Mouse (Mus musculus): ENCODE measurements around the gene Eef1a1. TPM values are rescaled to one million over a fixed set of nuclear protein-coding genes. Genes with fewer than 3 reads are reported as not detected.

The Eef1a1 gene
- polyA plus RNA-seq (2015; fragmentation: Nextera tagmentation; extraction: Ambion mirVana): 1,954 and 2,041 TPM in 2 replicates

GRCm38 (mm10) chr9:78488890-78489420 is at the start of gene Eef1a1:
Gene Eef1a1 (minus strand): TSS chr9:78489151.
- WGBS: 2% methylated on average over 19 of the region's 20 CpGs
- ATAC-seq: 0 out of 2 replicates have a peak, but pooled peaks have one; percentile 20
- Histone ChIP-seq H3K36me3 (ENCODE audit: control insufficient read depth, insufficient read depth) (no peaks in the 10 kb centered on the region), H3K9ac (ENCODE audit: low read depth, low read length) (peak within 1 kb of the TSS; percentile 48), H3K9me3 (ENCODE audit: control insufficient read depth) (no peaks in the 10 kb centered on the region), H3K4me2 (replicated peaks; ENCODE audit: low read depth) (peak within 1 kb of the TSS; percentile 63), H3K27ac (ENCODE audit: low read depth, low read length) (peak within 1 kb of the TSS; percentile 30), H3K27me3 (replicated peaks; ENCODE audit: control insufficient read depth, insufficient read depth, low read length) (no peaks in the 10 kb centered on the region), H3K4me1 (replicated peaks; ENCODE audit: control insufficient read depth, insufficient read depth, low read length) (no peaks in the 10 kb centered on the region), H3K4me3 (ENCODE audit: low read depth, low read length) (peak within 1 kb of the TSS; percentile 36)
- TF ChIP-seq CTCF (IDR thresholded peaks at IDR 0.05; ENCODE audit: low read depth): no peak

GRCm38 (mm10) chr9:78538421-78538820 is 49.5 kb upstream of the Eef1a1 start:
- 60% methylated on average over 6 of the region's 6 CpGs for WGBS

GRCm38 (mm10) chr9:78537154-78537873 is 48.4 kb upstream of the Eef1a1 start:
- Histone ChIP-seq H3K9me3 (ENCODE audit: control insufficient read depth) (no peaks in the 10 kb centered on the region), H3K4me1 (replicated peaks; ENCODE audit: control insufficient read depth, insufficient read depth, low read length) (no peaks in the 10 kb centered on the region), H3K27ac (ENCODE audit: low read depth, low read length) (no peak overlapping the region), H3K9ac (ENCODE audit: low read depth, low read length) (no peak overlapping the region), H3K36me3 (ENCODE audit: control insufficient read depth, insufficient read depth) (peaks cover 12% of the 10 kb centered on the region), H3K4me3 (ENCODE audit: low read depth, low read length) (no peak overlapping the region), H3K27me3 (replicated peaks; ENCODE audit: control insufficient read depth, insufficient read depth, low read length) (no peaks in the 10 kb centered on the region), H3K4me2 (replicated peaks; ENCODE audit: low read depth) (no peak overlapping the region)
- no peak for ATAC-seq
- no peak for TF ChIP-seq CTCF (IDR thresholded peaks at IDR 0.05; ENCODE audit: low read depth)
- WGBS: 92% methylated on average over 9 of the region's 9 CpGs

More at GRCm38 (mm10) chr9:78538421-78538820, 49.5 kb upstream of the Eef1a1 start:
- Histone ChIP-seq H3K27me3 (replicated peaks; ENCODE audit: control insufficient read depth, insufficient read depth, low read length) (no peaks in the 10 kb centered on the region), H3K4me3 (ENCODE audit: low read depth, low read length) (no peak overlapping the region), H3K9me3 (ENCODE audit: control insufficient read depth) (no peaks in the 10 kb centered on the region), H3K27ac (ENCODE audit: low read depth, low read length) (no peak overlapping the region), H3K4me2 (replicated peaks; ENCODE audit: low read depth) (no peak overlapping the region), H3K9ac (ENCODE audit: low read depth, low read length) (no peak overlapping the region), H3K36me3 (ENCODE audit: control insufficient read depth, insufficient read depth) (peaks cover 12% of the 10 kb centered on the region), H3K4me1 (replicated peaks; ENCODE audit: control insufficient read depth, insufficient read depth, low read length) (no peaks in the 10 kb centered on the region)
- ATAC-seq: no peak
- no peak for TF ChIP-seq CTCF (IDR thresholded peaks at IDR 0.05; ENCODE audit: low read depth)

- Histone ChIP-seq H3K9me3 (ENCODE audit: control insufficient read depth) (no peaks in the 10 kb centered on the region), H3K4me2 (replicated peaks; ENCODE audit: low read depth) (no peak overlapping the region), H3K36me3 (ENCODE audit: control insufficient read depth, insufficient read depth) (peaks cover 10% of the 10 kb centered on the region), H3K27me3 (replicated peaks; ENCODE audit: control insufficient read depth, insufficient read depth, low read length) (no peaks in the 10 kb centered on the region), H3K27ac (ENCODE audit: low read depth, low read length) (no peak overlapping the region), H3K4me3 (ENCODE audit: low read depth, low read length) (no peak overlapping the region), H3K4me1 (replicated peaks; ENCODE audit: control insufficient read depth, insufficient read depth, low read length) (peaks cover 5% of the 10 kb centered on the region; the same call in 1 of the 2 replicates), H3K9ac (ENCODE audit: low read depth, low read length) (no peak overlapping the region)
- no peak for TF ChIP-seq CTCF (IDR thresholded peaks at IDR 0.05; ENCODE audit: low read depth)
- ATAC-seq: no peak
- WGBS: 70% methylated on average over 7 of the region's 7 CpGs
Observed at GRCm38 (mm10) chr9:78534606-78535005, 45.7 kb upstream of the Eef1a1 start.

GRCm38 (mm10) chr9:78533296-78533935 is 44.5 kb upstream of the Eef1a1 start:
- no peaks in the 10 kb centered on the region for H3K27me3 ChIP-seq (replicated peaks; ENCODE audit: control insufficient read depth, insufficient read depth, low read length)
- H3K27ac ChIP-seq (ENCODE audit: low read depth, low read length): peak overlapping the region; percentile 89
- H3K4me3 ChIP-seq (ENCODE audit: low read depth, low read length): no peak overlapping the region
- peaks cover 5% of the 10 kb centered on the region; the same call in 1 of the 2 replicates for H3K4me1 ChIP-seq (replicated peaks; ENCODE audit: control insufficient read depth, insufficient read depth, low read length)
- H3K4me2 ChIP-seq (replicated peaks; ENCODE audit: low read depth): peak overlapping the region; percentile 30; the same call in 1 of the 2 replicates
- 42% methylated on average over 18 of the region's 18 CpGs for WGBS
- H3K9me3 ChIP-seq (ENCODE audit: control insufficient read depth): no peaks in the 10 kb centered on the region
- H3K36me3 ChIP-seq (ENCODE audit: control insufficient read depth, insufficient read depth): peaks cover 6% of the 10 kb centered on the region
- no peak for TF ChIP-seq CTCF (IDR thresholded peaks at IDR 0.05; ENCODE audit: low read depth)
- H3K9ac ChIP-seq (ENCODE audit: low read depth, low read length): no peak overlapping the region
- peak; percentile 79 for ATAC-seq

GRCm38 (mm10) chr9:78532341-78532819 is 43.4 kb upstream of the Eef1a1 start:
- H3K4me2 ChIP-seq (replicated peaks; ENCODE audit: low read depth): peak overlapping the region; percentile 50

More at GRCm38 (mm10) chr9:78532341-78532819, 43.4 kb upstream of the Eef1a1 start:
- Histone ChIP-seq H3K4me1 (replicated peaks; ENCODE audit: control insufficient read depth, insufficient read depth, low read length) (peaks cover 5% of the 10 kb centered on the region; the same call in 1 of the 2 replicates), H3K9ac (ENCODE audit: low read depth, low read length) (no peak overlapping the region; the same call in 1 of the 2 replicates), H3K27me3 (replicated peaks; ENCODE audit: control insufficient read depth, insufficient read depth, low read length) (no peaks in the 10 kb centered on the region), H3K27ac (ENCODE audit: low read depth, low read length) (peak overlapping the region; percentile 89), H3K4me3 (ENCODE audit: low read depth, low read length) (no peak overlapping the region), H3K36me3 (ENCODE audit: control insufficient read depth, insufficient read depth) (peaks cover 6% of the 10 kb centered on the region), H3K9me3 (ENCODE audit: control insufficient read depth) (no peaks in the 10 kb centered on the region)
- no peak for TF ChIP-seq CTCF (IDR thresholded peaks at IDR 0.05; ENCODE audit: low read depth)
- 29% methylated on average over 9 of the region's 9 CpGs for WGBS
- ATAC-seq: peak; percentile 71

Measured in intestine, postnatal 0 days (tissue).